Mouse (Mus musculus): ENCODE results near the gene Mmp8. TPM values are rescaled to one million over a fixed set of nuclear protein-coding genes. Genes with fewer than 3 reads are reported as not detected.

Gene Mmp8
- polyA plus RNA-seq, 1 experiment: 0.31 TPM

GRCm38 (mm10) chr9:7577371-7577770 lies 19.1 kb downstream of the Mmp8 start:
- H3K27me3 ChIP-seq (ENCODE audit: control insufficient read depth, insufficient read depth, low read length): no peaks in the 10 kb centered on the region
- H3K27ac ChIP-seq (ENCODE audit: control insufficient read depth, insufficient read depth, low read length): no peak overlapping the region
- 0 out of 2 replicates have a peak, but pooled peaks cover under 1% of the 10 kb centered on the region for H3K4me1 ChIP-seq (replicated peaks; ENCODE audit: control insufficient read depth, insufficient read depth, low read length)
- no peak for DNase-seq
- no peak for TF ChIP-seq POLR2A (IDR thresholded peaks at IDR 0.05; ENCODE audit: control insufficient read depth, extremely low read depth, insufficient read depth, low read length, poor library complexity)
- TF ChIP-seq CTCF (IDR thresholded peaks at IDR 0.05; ENCODE audit: borderline replicate concordance, control insufficient read depth, extremely low read depth, insufficient read depth, low read length, poor library complexity): no peak
- WGBS: 92% methylated on average over 2 of the region's 2 CpGs
- H3K4me3 ChIP-seq (ENCODE audit: control insufficient read depth, insufficient read depth, low read length): no peak overlapping the region
- H3K36me3 ChIP-seq (ENCODE audit: control insufficient read depth, insufficient read depth, low read length): no peaks in the 10 kb centered on the region

GRCm38 (mm10) chr9:7590063-7590462 lies 31.8 kb downstream of the Mmp8 start:
- 94% methylated on average over 8 of the region's 8 CpGs for WGBS
- Histone ChIP-seq H3K36me3 (ENCODE audit: control insufficient read depth, insufficient read depth, low read length) (no peaks in the 10 kb centered on the region), H3K4me3 (ENCODE audit: control insufficient read depth, insufficient read depth, low read length) (no peak overlapping the region), H3K27ac (ENCODE audit: control insufficient read depth, insufficient read depth, low read length) (no peak overlapping the region), H3K27me3 (ENCODE audit: control insufficient read depth, insufficient read depth, low read length) (no peaks in the 10 kb centered on the region), H3K4me1 (replicated peaks; ENCODE audit: control insufficient read depth, insufficient read depth, low read length) (no peaks in the 10 kb centered on the region)
- no peak for TF ChIP-seq POLR2A (IDR thresholded peaks at IDR 0.05; ENCODE audit: control insufficient read depth, extremely low read depth, insufficient read depth, low read length, poor library complexity)
- no peak for TF ChIP-seq CTCF (IDR thresholded peaks at IDR 0.05; ENCODE audit: borderline replicate concordance, control insufficient read depth, extremely low read depth, insufficient read depth, low read length, poor library complexity)
- no peak for DNase-seq

DNA sequence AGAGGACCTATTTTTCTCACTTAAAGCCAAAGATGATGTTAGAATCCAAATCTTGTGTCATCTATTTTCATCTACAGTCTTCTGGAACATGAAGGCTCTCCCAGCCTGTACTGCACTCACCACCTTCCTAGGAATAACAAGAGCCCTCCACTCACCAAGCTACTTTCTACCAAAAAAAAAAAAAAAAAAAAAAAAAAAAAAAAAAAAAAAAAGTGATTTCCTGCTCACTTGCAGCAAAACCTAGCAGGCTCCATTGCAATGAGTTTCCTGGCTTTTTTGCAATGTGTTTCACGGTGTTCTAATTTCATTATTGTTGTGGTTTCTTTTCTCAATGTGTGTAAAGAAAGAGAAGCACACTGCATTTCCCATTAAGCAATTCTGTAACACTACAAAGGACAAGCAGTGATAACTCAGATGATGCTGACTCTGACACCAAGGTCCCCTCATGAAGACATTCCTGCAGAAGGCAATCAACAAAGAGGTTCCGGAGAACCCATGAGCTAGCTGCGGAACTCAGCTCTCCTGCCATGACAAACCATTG lies 35.1 kb downstream of the Mmp8 start:
- Histone ChIP-seq H3K4me1 (replicated peaks; ENCODE audit: control insufficient read depth, insufficient read depth, low read length) (no peaks in the 10 kb centered on the region), H3K4me3 (ENCODE audit: control insufficient read depth, insufficient read depth, low read length) (no peak overlapping the region), H3K27ac (ENCODE audit: control insufficient read depth, insufficient read depth, low read length) (no peak overlapping the region), H3K36me3 (ENCODE audit: control insufficient read depth, insufficient read depth, low read length) (no peaks in the 10 kb centered on the region), H3K27me3 (ENCODE audit: control insufficient read depth, insufficient read depth, low read length) (no peaks in the 10 kb centered on the region)
- TF ChIP-seq CTCF (IDR thresholded peaks at IDR 0.05; ENCODE audit: borderline replicate concordance, control insufficient read depth, extremely low read depth, insufficient read depth, low read length, poor library complexity): no peak
- TF ChIP-seq POLR2A (IDR thresholded peaks at IDR 0.05; ENCODE audit: control insufficient read depth, extremely low read depth, insufficient read depth, low read length, poor library complexity): no peak
- no peak for DNase-seq
- WGBS: 69% methylated on average over 3 of the region's 3 CpGs

GRCm38 (mm10) chr9:7594816-7595540 lies 36.7 kb downstream of the Mmp8 start:
- Histone ChIP-seq H3K27me3 (ENCODE audit: control insufficient read depth, insufficient read depth, low read length) (no peaks in the 10 kb centered on the region), H3K4me1 (replicated peaks; ENCODE audit: control insufficient read depth, insufficient read depth, low read length) (no peaks in the 10 kb centered on the region), H3K27ac (ENCODE audit: control insufficient read depth, insufficient read depth, low read length) (no peak overlapping the region), H3K36me3 (ENCODE audit: control insufficient read depth, insufficient read depth, low read length) (no peaks in the 10 kb centered on the region), H3K4me3 (ENCODE audit: control insufficient read depth, insufficient read depth, low read length) (no peak overlapping the region)
- peak; percentile 74 for DNase-seq
- WGBS: 3% methylated on average over 6 of the region's 6 CpGs
- TF ChIP-seq CTCF (IDR thresholded peaks at IDR 0.05; ENCODE audit: borderline replicate concordance, control insufficient read depth, extremely low read depth, insufficient read depth, low read length, poor library complexity) (peak; percentile 77; the same call in 1 of the 2 replicates), POLR2A (IDR thresholded peaks at IDR 0.05; ENCODE audit: control insufficient read depth, extremely low read depth, insufficient read depth, low read length, poor library complexity) (no peak)

DNA sequence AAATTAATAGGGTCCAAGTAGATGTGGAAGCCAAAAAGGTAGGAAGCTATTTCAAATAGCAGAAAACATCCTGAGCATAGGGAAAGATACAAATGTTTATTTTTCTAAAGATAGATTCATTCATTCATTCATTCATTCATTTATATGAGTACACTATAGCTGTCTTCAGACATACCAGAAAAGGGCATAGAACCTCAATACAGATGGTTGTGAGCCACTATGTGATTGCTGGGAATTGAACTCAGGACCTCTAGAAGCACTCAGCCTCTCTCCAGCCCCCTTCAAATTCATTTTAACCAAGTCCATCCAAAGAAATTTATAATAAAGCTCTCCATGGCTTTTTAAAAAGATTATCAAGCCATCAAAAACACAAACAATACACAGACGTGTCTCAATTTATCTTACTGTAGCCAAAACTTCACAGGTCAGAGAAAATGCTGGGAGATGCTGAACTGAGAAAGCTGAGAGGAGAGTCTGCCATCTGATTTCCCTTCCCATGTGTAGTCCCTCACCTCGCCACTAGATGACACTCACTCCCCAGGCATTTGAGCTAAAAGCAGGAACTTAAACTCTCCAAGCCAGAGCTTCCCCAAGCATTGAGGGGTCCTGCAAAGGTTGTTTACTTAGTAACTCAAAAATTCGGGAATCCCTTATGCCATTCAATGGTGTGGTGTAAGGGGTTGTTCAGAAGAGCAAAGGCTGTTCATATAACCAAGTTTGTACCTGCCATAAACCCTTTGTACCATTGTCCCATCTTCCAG lies 44.9 kb downstream of the Mmp8 start:
- no peak overlapping the region for H3K27ac ChIP-seq (ENCODE audit: control insufficient read depth, insufficient read depth, low read length)
- H3K27me3 ChIP-seq (ENCODE audit: control insufficient read depth, insufficient read depth, low read length): no peaks in the 10 kb centered on the region
- TF ChIP-seq POLR2A (IDR thresholded peaks at IDR 0.05; ENCODE audit: control insufficient read depth, extremely low read depth, insufficient read depth, low read length, poor library complexity): no peak
- no peak for TF ChIP-seq CTCF (IDR thresholded peaks at IDR 0.05; ENCODE audit: borderline replicate concordance, control insufficient read depth, extremely low read depth, insufficient read depth, low read length, poor library complexity)
- H3K36me3 ChIP-seq (ENCODE audit: control insufficient read depth, insufficient read depth, low read length): no peaks in the 10 kb centered on the region
- 3% methylated on average over 3 of the region's 3 CpGs for WGBS
- H3K4me1 ChIP-seq (replicated peaks; ENCODE audit: control insufficient read depth, insufficient read depth, low read length): no peaks in the 10 kb centered on the region
- no peak overlapping the region for H3K4me3 ChIP-seq (ENCODE audit: control insufficient read depth, insufficient read depth, low read length)
- peak; percentile 77 for DNase-seq

DNA sequence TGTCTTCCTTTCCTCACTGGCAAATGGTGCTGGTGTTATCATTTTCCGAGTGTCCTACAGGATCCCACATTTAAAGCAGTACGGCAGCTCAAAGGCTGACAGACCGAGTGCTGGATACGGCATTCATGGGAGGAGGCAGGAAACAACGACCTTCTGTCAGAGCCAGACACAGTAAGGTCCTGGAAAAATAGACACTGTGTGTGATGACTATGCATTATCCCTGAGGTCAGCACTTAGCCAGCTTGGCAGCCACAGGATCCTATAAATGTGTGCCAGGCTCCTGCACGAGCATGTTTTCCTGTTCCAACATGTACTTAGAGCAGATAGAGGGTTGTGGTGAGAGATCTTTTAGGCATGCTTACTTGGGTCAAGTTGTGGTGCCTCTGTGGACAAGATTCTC lies 45.7 kb downstream of the Mmp8 start:
- WGBS: 69% methylated on average over 6 of the region's 6 CpGs
- no peak for TF ChIP-seq CTCF (IDR thresholded peaks at IDR 0.05; ENCODE audit: borderline replicate concordance, control insufficient read depth, extremely low read depth, insufficient read depth, low read length, poor library complexity)
- no peak overlapping the region for H3K4me3 ChIP-seq (ENCODE audit: control insufficient read depth, insufficient read depth, low read length)

More for the DNA sequence above, 45.7 kb downstream of the Mmp8 start:
- H3K4me1 ChIP-seq (replicated peaks; ENCODE audit: control insufficient read depth, insufficient read depth, low read length): no peaks in the 10 kb centered on the region
- H3K27me3 ChIP-seq (ENCODE audit: control insufficient read depth, insufficient read depth, low read length): no peaks in the 10 kb centered on the region
- H3K27ac ChIP-seq (ENCODE audit: control insufficient read depth, insufficient read depth, low read length): no peak overlapping the region
- no peaks in the 10 kb centered on the region for H3K36me3 ChIP-seq (ENCODE audit: control insufficient read depth, insufficient read depth, low read length)
- DNase-seq: no peak
